Mouse (Mus musculus): ENCODE results near the gene Zfp316.

GRCm38 (mm10) chr5:143272540-143273330, 2.9 kb upstream of the Zfp316 start:
- no peak for TF ChIP-seq CTCF (conservative IDR thresholded peaks at IDR 0.05 in 1 of 2, IDR thresholded peaks at IDR 0.05 in 1 of 2; ENCODE audit: low read depth in 2 of 2, low read length in 2 of 2)
- TF ChIP-seq IRF4 (IDR thresholded peaks at IDR 0.05; ENCODE audit: low read depth, low read length): no peak
- TF ChIP-seq EP300 (IDR thresholded peaks at IDR 0.05; ENCODE audit: low read length): no peak
- no peak for TF ChIP-seq BHLHE40 (IDR thresholded peaks at IDR 0.05; ENCODE audit: low read depth, low read length)

Measured in CH12.LX (cell line).